Mouse (Mus musculus): ENCODE data around the gene Rala.
A peak's percentile ranks its signal among the peaks of the same experiment; 100 is the strongest.
"Not testable (repeated sequence)": the region's sequence is repeated elsewhere in the genome, so short reads cannot be mapped to it uniquely, and the experiment has no call there.

The Rala gene

DNA sequence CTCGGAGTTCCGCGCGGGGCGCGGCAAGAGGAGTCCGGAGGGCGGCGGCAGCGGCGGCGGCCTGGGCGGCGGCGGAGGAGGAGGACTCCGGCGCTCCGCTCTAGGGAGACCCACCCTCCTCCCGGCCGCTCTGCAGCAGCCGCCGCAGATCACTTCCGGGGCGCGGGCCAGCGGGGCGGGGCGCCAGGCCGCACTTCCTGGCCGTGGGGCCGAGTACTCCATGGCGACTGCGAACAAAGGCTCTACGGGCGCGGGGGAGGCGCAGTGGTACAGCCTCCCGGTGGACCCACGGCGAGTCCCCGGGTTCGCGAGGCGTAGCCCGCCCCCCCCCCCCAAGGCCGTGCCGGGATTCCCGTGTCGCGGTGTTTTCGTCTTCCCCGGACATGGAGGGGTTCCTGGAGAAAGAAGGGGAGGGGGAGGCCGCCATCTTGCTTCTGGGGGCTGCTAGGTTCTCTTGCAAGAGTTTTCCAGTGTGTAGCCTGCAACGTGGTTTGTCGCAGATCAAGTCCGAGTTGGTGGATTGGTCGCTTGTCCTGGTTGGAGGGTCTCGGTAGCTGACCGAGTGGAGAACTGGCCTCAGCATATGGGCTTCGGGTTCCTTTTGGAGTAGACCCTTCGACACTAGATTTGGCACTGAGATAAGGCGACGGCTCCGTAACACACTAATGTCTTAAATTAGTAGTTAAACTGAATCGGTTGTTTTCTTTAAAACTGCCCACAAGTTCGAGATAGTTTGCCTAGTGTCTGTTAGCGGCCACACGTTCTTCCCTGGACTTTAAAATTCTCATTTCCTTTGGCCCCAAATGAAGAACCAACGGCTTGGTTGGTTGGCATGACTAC lies at the start of gene Rala:
Rala (minus strand) TSS at position 162 of the 840 bp plus-strand sequence.
- peak; percentile 83 for DNase-seq (ENCODE audit: low spot score)

DNA sequence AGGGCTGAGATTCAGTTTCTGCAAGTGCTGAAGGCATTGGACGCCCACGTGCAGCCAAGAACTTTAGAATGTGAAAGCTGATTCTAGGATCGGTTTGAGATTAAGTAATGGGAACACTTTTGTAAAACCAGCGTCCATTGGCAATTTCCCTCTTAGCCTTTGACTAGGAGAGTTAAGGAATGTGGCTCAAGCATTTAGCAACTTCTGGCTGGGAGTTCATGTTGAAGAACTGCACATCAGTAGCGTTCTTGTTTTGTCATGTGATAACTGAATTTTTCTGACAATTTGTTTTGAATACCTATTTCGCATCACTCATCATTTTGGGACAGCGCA lies 49.4 kb upstream of the Rala start:
- no peak for DNase-seq (ENCODE audit: low spot score)

DNA sequence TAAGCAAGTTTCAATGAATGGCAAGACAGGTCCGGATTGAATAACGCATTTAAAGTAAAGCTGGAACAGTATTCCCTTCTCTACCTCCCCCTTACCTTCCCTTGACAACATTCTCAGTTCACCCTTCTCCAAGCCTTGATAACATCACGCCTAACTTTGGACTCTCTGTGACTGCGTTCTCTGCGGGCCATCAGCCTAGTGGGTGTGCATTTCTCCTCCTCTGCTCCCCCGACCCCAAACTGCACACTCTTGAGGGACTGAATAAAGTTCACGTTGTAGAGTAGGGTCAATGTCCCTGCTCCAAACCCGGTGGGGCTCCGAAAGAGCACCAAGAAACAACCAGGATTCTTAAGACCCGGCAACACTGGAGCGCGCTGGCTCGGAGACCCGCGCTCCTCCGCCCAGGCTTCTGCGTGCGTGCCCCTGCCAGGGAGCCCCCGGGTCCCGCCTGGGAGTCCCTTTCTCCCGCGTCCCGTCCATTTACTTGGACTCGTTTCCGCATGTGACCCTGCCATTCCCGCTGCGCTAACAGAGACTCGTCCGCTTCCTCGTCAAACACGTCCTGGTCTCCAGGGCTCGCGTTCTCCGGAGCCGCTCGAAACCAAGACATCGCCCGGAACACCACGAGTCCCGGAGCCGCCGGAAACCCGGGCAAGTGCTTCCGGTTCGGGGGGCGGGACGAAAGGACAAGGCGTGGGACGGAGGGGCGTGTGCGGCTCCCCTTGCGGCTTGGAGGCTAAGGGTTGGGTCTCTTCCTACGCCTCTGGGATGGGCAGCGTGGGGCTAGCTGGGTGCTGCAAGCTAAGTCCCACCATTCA lies 48.9 kb upstream of the Rala start, which contains the start of gene Yae1d1:
Yae1d1 (minus strand) TSS at position 653 of the 818 bp plus-strand sequence.
- peak; percentile 90 for DNase-seq (ENCODE audit: low spot score)

DNA sequence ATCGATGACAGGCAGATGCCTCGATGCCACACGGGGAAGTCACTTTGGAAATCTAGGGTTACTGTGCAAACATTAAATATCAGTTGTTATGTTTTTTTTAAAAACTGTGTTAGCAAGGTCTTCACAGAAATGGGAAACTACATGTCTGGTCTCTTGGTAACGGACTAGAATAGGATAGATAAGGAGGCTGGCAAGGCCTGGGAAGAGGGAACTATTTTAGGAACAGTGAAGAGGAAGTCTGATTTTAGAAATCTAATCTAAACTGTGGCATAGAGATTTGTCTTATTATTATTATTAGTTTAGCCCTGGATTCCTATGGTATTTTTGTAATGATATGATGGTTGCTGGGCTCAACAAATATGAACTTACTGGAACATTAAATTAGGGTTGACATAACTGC lies 48.0 kb upstream of the Rala start:
- DNase-seq (ENCODE audit: low spot score) = no peak

DNA sequence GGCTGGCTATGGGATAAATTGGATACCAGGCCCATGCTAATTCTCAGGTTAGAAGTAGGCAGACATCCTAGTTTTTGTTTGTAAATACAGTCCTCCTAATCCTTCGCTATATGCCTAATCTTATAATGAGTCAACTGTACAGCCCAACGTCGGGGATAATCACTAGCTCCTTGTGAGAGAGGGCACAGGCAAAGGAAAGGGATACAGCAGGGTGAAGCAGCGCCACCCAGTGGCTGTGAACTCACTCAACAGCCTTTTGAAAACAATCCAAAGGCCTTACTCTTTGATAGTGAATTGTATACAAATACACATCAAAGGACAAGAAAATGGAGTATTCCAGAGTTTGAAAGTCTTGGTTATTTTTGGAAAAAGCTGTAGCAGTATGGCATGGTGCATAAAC lies 39.2 kb upstream of the Rala start:
- peak; percentile 52 for DNase-seq (ENCODE audit: low spot score)

DNA sequence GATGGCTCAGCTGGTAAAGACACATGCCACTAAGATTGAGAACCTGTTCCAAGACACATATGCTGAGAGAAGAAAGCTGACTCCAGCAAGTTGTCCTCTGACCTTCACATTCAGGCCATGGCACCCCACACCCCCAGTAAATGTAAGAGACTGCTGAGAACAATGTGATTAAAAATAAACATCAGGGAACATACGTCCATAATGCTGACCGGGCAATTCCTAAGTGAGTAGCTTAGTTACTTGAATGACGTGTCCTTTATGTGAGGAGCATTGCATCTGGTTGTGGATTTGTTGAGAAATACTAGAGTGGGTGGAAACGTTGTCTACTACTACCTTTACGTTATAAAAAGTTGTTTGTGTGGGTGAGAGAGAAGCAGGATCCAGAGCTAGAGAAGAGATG lies 38.6 kb upstream of the Rala start:
- DNase-seq (ENCODE audit: low spot score) = no peak

DNA sequence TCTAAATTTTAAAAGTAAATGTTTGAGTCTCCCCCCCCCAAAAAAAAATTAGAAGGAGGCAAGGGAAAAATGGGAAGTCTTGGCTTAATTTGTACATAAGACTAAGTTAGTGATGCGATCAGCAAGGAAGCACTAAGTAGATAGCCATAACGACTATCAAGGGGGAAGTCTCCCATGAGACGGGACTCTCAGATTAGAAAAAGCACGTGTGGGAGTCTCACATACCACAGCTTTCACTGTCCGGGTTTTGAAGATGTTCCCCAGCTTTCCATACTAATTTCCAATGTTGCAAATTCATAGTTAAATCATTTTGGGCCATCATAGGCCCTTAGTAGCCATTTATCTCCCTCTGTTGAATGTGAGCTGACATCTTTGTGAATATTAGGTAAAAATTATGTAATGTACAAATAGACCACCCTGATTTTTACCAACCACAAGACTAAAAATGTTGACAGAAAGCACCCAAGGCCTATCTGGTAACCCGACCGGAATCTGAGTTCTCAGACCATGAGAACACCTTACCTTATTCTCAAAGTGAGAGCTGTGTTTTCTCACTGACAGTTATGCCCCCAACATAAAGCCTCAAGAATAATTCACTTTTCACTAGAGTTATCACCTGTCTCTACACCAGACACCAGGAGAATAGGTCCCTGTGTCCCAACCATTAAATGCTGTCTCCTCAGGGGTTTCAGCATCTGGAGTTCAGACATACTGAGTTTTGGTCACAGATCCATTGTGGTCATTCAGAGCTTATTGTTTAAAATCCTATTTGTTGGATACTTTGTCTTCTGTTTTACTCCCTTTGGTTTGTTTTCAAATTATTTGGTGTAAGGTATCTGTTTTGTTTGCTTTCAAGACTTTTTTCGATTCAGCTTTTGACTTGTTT lies 33.1 kb upstream of the Rala start:
- no peak for DNase-seq (ENCODE audit: low spot score)

DNA sequence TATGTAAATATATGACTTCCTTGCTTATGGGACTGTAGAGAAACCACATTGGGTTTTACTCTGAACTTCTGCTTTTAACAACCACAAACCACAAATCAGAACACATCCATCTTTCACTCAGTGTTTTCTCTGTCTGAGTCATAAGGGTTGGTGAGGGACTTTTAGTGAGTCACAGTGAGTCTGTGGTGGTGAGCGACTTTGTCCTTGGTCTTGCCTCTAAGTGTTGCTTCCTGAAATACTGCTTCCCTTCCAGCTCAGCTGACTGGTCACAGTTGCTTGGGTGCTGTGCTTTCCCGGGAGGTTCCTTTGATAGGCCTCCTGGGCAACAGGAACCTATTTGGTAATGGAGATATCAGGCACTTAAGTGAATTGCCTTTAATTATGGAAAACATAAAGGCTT lies 31.9 kb upstream of the Rala start:
- DNase-seq (ENCODE audit: low spot score) = peak; percentile 14

DNA sequence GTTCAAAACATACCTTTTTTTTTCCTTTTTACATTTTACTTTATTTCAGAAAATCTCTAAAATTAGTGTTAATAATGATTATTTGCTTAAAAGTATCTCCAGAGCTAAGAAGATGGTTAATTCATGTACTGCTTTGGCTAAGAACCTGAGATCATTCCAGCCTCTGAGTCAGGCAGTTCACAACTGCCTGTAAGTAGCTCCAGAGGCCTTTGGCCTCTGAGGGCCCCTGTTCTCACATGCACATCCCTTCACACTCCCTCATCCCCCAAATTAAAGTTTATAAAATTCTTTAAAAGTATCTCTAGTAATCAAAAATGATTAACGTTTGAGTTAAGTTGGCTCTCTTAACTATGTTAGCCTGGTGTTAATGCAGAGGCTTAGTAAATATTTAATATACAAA lies 31.4 kb upstream of the Rala start:
- DNase-seq (ENCODE audit: low spot score) = no peak

DNA sequence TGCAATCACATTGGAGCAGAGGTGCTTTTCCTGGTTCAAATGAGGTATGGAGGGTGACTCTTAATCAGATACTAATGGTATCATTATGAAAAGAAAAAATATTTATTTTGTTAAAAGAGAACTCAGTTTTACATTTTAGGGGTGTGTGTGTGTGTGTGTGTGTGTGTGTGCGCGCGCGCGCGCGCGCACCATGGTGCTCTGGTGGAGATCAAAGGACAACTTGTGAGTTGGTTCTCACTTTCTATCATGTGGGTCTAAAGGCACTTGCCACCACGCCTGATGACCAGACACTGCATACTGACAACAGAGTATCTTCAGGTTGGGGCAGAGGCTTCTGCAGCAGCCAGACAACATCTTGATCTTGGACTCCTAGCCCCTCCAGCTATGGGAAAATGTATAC lies 30.7 kb upstream of the Rala start:
- no peak for DNase-seq (ENCODE audit: low spot score)

DNA sequence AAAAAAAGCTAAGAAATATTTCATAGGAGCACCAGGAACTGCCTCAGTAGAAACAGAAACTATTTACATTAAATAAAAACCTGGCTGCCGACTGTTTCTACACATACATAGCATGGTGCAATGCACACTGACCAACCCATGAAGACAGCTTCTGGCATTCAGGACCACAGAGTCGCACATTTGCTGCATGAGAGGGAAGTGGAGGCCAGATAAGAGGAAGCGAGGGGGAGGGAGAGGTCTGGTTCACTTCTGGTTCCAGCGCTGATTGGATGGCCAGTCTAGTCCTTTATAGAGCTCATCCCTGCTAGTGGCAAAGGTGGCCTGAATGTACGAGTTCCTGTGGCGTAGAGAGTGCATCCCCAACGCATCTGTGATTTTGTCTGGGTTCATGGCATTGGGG lies 16.6 kb upstream of the Rala start:
- no peak for DNase-seq (ENCODE audit: low spot score)

DNA sequence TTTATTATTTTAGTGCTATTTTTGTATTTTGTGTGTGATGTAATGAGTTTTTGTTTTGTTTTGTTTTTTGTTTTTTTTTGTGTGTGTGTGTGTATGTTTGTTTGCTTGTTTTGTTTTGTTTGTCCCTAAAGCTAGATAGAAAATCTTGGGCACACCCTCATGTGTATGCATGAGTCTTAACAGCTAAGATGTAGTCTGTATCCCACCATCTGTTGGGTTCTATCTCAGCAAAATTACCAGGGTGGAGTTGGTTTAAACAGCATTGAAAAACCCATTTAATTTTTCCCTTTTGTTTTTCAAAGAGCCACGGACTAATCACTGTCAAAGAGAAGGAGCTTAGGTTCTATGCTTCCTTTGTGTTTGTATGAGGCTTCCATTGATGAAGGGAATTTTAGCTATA lies 10.2 kb upstream of the Rala start:
- DNase-seq (ENCODE audit: low spot score) = no peak

DNA sequence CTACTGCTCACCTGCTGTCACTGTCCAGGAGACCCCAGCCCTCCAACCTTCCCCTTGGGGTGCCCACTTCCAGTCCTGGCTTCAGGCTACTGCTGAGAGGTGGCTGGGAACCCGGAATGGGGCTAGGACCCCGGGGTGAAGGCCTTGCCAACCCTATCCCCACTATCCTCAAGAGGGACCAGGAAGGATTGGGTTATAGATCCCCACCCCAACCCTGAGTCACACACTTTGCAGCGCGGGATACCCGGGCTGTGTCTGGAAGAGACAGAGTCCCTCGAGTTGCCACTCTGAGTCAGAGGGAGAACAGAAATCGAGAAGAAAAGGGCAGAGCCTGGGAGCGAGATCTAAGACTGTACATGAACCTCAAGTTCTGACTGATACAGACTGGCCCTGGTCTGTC lies 6.5 kb upstream of the Rala start:
- not testable (repeated sequence) for DNase-seq (ENCODE audit: low spot score)

DNA sequence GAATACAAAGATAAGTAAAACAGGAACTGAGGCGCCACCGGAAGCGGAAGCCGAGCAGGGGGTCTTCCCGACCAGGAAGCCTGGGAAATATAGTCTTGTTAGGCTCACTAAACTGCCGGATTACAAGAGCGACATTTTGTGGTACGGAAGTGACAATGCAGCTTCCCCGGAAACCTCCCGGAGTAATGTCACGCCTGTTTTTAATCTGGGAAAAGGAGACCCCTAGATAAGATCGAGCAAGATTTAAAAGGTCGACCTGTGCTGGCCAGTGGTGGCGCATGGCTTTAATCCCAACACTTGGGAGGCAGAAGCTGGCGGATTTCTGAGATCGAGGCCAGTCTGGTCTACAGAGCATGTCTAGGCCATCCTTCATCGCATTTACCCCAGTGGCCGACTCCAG lies 5.5 kb upstream of the Rala start:
- no peak for DNase-seq (ENCODE audit: low spot score)

DNA sequence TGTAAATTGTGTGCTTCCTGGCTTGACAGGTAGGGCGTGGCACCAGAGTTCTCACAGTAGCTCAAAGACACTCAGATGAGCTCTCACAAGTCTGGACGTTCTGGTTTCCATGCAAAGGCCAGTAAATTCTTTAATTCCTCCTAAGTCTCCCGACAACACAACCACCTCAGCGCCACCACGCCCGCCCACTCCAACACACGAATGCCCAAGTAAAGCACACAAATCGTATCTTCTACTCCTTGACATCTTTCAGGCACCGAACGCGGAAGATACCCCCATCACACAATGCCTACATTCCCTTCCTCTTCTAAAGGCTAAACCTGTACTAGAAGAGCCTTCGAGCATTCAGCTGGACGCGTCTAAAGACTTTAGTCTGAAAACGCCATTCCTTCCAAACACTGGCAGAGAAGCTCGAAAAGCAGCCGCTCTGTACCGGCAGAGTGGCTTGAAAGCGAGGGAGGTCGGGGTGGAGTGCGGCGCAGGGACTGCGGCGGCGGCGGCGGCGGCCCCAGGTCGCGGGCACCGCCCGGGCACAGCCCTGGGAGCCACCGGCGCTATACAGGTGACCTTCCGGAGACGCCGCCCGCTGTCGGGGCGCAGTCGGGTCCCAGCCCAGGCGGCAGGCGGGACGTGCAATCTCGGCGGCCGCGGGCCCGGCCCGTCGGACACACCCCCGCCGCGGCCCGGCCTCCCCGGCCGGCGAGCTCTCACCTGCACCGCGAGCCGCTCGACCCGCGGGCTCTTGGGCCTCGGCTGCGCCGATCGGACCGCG lies 547 bp downstream of the Rala start:
- DNase-seq (ENCODE audit: low spot score) = peak; percentile 20

DNA sequence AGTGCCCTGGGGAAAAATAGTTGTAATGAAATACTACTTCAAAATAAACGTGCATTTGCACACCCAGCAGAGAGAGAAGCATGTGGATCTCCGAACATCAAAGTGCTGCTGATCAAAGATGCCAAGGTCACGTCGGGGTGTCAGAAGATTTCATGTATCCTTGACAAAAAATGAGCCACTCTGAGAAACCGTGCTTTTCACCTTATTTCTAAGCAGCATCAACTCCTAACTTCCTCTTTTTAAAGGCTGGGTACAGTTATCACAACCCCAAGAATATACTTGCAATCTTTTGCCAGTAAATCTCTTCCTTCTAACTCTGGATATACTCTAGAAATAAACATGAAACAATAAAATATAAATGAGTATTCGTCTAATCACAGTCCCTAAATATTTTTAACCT lies 1.7 kb downstream of the Rala start:
- DNase-seq (ENCODE audit: low spot score) = no peak

DNA sequence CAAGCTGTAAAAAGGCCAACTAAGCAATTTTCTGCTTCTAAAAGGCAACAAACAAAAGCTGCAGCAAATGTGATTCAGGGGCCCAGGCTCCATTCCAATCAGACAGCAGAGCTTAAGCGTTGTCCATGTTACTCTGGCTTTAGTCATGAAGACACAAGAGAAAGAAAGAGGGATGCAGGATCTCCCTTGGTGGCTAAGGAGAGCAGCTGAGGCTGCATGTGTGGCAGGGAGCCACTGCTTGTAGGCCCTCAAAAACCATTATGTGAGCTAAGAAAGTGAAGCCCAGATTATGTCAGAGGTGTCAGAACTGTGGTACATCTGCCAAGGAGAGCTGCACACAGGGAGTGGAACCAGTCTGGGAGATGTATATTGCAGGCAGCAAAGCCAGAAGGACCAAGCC lies 36.7 kb downstream of the Rala start:
- DNase-seq (ENCODE audit: low spot score) = peak; percentile 13

DNA sequence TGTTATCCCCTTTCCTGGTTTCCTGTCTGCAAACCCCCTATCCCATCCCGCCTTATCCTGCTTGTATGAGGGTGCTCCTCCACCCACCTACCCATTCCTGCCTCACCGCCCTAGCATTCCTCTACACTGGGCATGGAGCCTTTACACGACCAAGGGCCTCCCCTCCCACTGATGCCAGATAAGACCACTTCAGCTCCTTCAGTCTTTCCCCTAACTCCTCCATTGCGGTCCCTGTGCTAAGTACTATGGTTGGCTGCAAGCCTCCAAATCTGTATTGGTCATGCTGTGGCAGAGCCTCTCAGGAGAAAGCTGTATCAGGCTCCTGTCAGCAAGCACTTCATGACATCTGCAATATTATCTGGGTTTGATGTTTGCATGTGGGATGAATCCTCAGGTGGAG lies 42.6 kb downstream of the Rala start:
- no peak for DNase-seq (ENCODE audit: low spot score)

DNA sequence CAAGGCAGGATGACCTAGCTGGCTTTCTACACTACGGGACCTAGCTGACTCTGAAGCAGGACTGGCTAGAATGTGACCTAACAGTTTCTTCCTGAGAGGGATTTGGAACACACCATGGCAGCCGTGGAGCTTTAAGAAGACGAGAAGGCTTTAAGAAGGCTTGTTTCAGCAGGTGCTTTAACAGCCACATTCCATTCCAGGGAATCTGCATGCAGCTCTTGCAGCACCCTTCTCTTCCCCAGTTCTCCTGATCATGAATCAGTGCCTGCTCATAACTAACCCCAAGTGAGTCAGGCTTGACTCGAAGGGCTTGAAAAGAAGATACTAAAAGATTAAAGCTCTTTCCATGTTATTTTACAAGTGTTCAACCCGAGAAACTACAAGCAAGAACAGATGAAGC lies 43.4 kb downstream of the Rala start:
- no peak for DNase-seq (ENCODE audit: low spot score)

DNA sequence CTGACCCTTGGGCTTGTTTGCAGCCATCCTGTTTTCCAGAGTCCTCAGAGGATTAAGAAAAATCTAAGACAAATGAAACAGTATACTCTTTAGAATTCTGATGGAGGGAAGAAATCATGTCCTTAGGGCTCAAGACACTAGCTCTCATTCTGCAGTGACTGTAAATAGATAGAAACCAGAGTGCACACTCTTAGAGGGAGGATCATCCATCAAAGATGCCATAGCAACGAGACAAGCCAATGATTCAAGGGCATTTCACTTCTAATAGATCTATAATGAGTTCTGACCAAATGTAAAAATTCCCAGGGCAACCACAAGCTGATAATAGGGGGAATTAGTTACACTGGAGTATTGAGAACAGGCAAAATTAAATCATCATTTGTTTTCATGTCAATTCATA lies 47.0 kb downstream of the Rala start:
- DNase-seq (ENCODE audit: low spot score) = no peak

DNA sequence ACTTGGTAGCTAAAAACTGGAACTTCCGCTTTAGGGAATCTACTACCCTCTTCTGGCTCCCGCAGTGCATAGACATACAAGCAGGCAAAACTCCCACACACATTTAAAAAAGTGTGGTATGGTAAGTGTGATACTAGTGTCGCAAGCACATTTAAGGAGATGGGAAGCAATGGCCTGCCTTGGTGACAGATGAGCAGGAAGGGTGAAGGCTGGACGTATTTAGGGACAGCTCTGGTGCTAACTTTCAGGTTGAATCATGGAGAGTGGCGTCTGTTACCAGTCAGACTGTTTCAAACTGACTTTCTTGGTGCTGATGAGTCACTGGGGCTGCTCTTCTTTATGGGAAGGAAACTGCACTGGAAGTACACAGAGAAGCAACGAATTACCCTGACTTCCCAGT lies 52.5 kb downstream of the Rala start:
- DNase-seq (ENCODE audit: low spot score) = no peak

DNA sequence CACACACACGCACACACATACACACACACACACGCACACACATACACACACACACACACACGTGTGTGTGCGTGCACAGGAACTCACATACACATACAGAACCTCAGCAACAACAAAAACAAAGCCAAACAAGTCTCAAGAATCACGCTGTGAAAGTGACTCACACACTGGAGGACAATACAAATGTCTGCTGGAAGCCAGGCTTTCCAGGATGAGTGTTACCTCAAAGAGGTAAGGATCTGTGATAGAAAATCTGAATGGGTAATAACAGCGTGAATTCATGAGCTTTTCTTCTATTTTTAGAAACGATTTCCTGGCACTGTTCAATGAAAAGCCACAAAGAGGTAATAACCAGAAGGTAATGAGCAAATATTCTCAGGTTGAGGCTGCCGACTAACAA lies 59.8 kb downstream of the Rala start:
- no peak for DNase-seq (ENCODE audit: low spot score)

All from adipocyte (in vitro differentiated cells).